In genomic region chrX:20913726-20914125, GRCm38 (mm10) we compare ENCODE assay signal across 33 mouse cellular contexts. TPM values are rescaled to one million over a fixed set of nuclear protein-coding genes. Genes with fewer than 3 reads are reported as not detected.
"Had no signal": no experiment of that assay in that cellular context is flagged by ENCODE, and none has a peak within 500 bp of the region (broad histone marks: within the 10 kb centered on the region; RNA-seq: fewer than 3 reads in every experiment).

No protein-coding gene starts in this region.

- H3K27ac ChIP-seq: limb, embryonic 10.5 days; limb, embryonic 12.5 days; limb, embryonic 13.5 days; limb, embryonic 15.5 days; liver, embryonic 12.5 days; liver, embryonic 13.5 days; liver, embryonic 14.5 days; liver, embryonic 15.5 days; lung, embryonic 15.5 days; macrophage; midbrain, embryonic 10.5 days; midbrain, embryonic 12.5 days; midbrain, embryonic 13.5 days; midbrain, embryonic 15.5 days had no signal

- H3K9ac ChIP-seq: limb, embryonic 12.5 days; limb, embryonic 13.5 days; limb, embryonic 15.5 days; liver, embryonic 12.5 days; liver, embryonic 13.5 days; liver, embryonic 14.5 days; liver, embryonic 15.5 days; liver, postnatal 0 days; lung, embryonic 14.5 days; lung, embryonic 15.5 days; midbrain, embryonic 12.5 days; midbrain, embryonic 13.5 days; midbrain, embryonic 15.5 days had no signal

- H3K4me3 ChIP-seq: limb, embryonic 10.5 days; limb, embryonic 12.5 days; limb, embryonic 13.5 days; limb, embryonic 15.5 days; liver, embryonic 12.5 days; liver, embryonic 13.5 days; liver, embryonic 15.5 days; lung, embryonic 15.5 days; megakaryocyte, embryonic 14.5 days; midbrain, embryonic 10.5 days; midbrain, embryonic 12.5 days; midbrain, embryonic 13.5 days; midbrain, embryonic 15.5 days; myocyte had no signal

- DNase-seq: left cerebral cortex, postnatal 4 days; liver; liver, embryonic 13.5 days; liver, postnatal 0 days; lung, adult 18-20 months; lung, adult 2 months; lung, embryonic 14.5 days; lung, postnatal 10 days; lung, postnatal 14 days; lung, postnatal 36 days; lung, postnatal 4 days; midbrain, embryonic 14.5 days had no signal

- H3K9me3 ChIP-seq: limb, embryonic 10.5 days; limb, embryonic 13.5 days; limb, embryonic 15.5 days; liver, embryonic 12.5 days; liver, embryonic 13.5 days; liver, embryonic 15.5 days; lung, embryonic 15.5 days; midbrain, embryonic 10.5 days; midbrain, embryonic 12.5 days; midbrain, embryonic 13.5 days; midbrain, embryonic 15.5 days had no signal

- ATAC-seq: liver, embryonic 12.5 days; liver, postnatal 0 days; lung, postnatal 0 days; midbrain, embryonic 13.5 days; midbrain, embryonic 15.5 days; midbrain, embryonic 16.5 days had no signal

- H3K36me3 ChIP-seq: limb, embryonic 10.5 days; limb, embryonic 12.5 days; limb, embryonic 13.5 days; limb, embryonic 15.5 days; liver, embryonic 12.5 days; liver, embryonic 13.5 days; liver, embryonic 15.5 days; lung, embryonic 15.5 days; midbrain, embryonic 10.5 days; midbrain, embryonic 12.5 days; midbrain, embryonic 15.5 days had no signal

- H3K27me3 ChIP-seq: limb, embryonic 12.5 days; limb, embryonic 13.5 days; limb, embryonic 15.5 days; lung, embryonic 15.5 days; midbrain, embryonic 12.5 days; midbrain, embryonic 13.5 days; midbrain, embryonic 15.5 days had no signal

- H3K4me1 ChIP-seq: limb, embryonic 10.5 days; limb, embryonic 12.5 days; limb, embryonic 13.5 days; limb, embryonic 15.5 days; lung, embryonic 15.5 days; midbrain, embryonic 10.5 days; midbrain, embryonic 12.5 days had no signal

RNA-seq across cellular contexts. Expression of gene Syn1, which starts 7.1 kb away (rescaled TPM):
- total RNA-seq: liver, adult 2 months; megakaryocyte-erythroid progenitor cell, adult 5-6 weeks; monocyte, adult 5-6 weeks had no signal
- polyA plus RNA-seq: lung, postnatal 0 days had no signal

RNA-seq across cellular contexts. Expression of gene Timp1, which starts 43.8 kb away (rescaled TPM):
- total RNA-seq: liver, adult 2 months; megakaryocyte progenitor cell, adult 5-6 weeks; megakaryocyte-erythroid progenitor cell, adult 5-6 weeks; monocyte, adult 5-6 weeks had no signal
